Comparison of ENCODE assay signal across 11 mouse cellular contexts in the genomic region with DNA sequence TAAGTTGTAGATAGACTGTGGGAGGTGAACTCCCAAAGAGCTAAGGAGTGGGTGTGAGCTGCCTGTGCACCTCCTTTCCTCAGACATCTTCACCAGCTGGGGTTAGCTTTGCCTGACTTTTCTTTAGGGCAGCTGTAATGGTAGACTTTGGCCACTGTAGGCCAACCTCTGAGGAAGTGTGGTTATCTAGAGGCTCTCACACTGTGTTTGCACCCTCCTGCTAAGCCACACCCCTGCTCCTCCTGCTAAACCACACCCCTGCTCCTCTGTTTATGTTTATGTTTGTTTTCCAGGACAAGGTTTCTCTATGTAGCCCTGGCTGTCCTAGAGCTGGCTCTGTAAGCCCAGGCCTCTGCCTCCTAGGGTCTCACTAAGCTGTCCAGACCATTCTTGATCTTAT.
A peak's percentile ranks its signal among the peaks of the same experiment; 100 is the strongest.
DNase-seq lines count a peak whose midpoint lies in the region; ATAC-seq and TF ChIP-seq lines count a peak whose summit lies in the region.
"Had no signal": no experiment of that assay in that cellular context is flagged by ENCODE, and none has a peak within 500 bp of the region (broad histone marks: within the 10 kb centered on the region; RNA-seq: fewer than 3 reads in every experiment).

No protein-coding gene starts in this region.

- H3K4me3 ChIP-seq in heart, embryonic 13.5 days, result no peak overlapping the region
- no peak overlapping the region for H3K4me3 ChIP-seq in bone marrow, adult 2 months (replicated peaks; ENCODE audit: control insufficient read depth, low read depth, low read length)
- no peak overlapping the region for H3K4me3 ChIP-seq in intestine, embryonic 16.5 days (ENCODE audit: low read length)
- H3K4me3 ChIP-seq in small intestine, adult 2 months (ENCODE audit: low read depth, low read length), result no peak overlapping the region
- H3K4me3 ChIP-seq in forebrain, embryonic 15.5 days, result no peak overlapping the region
- H3K4me3 ChIP-seq: midbrain, embryonic 12.5 days had no signal

- peak overlapping the region; percentile 62 for H3K27ac ChIP-seq in heart, embryonic 13.5 days (replicated peaks)
- H3K27ac ChIP-seq in bone marrow, adult 2 months (ENCODE audit: control insufficient read depth, insufficient read depth, low read depth, low read length, poor library complexity), result peak overlapping the region; percentile 60
- H3K27ac ChIP-seq in intestine, embryonic 16.5 days (ENCODE audit: low read length), result no peak overlapping the region
- peak overlapping the region; percentile 23; the same call in 1 of the 2 replicates for H3K27ac ChIP-seq in small intestine, adult 2 months (ENCODE audit: insufficient read depth, low read depth, low read length)
- no peak overlapping the region for H3K27ac ChIP-seq in forebrain, embryonic 15.5 days (replicated peaks)

- H3K9ac ChIP-seq in heart, embryonic 13.5 days, result 0 out of 2 replicates have a peak overlapping the region, but pooled peaks have one; percentile 21
- no peak overlapping the region for H3K9ac ChIP-seq in intestine, embryonic 16.5 days (ENCODE audit: low read depth, low read length)
- H3K9ac ChIP-seq in forebrain, embryonic 15.5 days (replicated peaks), result no peak overlapping the region
- H3K9ac ChIP-seq: midbrain, embryonic 12.5 days had no signal

- no peak for DNase-seq in heart, postnatal 4 days
- no peak for DNase-seq in adrenal gland, postnatal 10 days
- DNase-seq in urinary bladder, adult 18-20 months (ENCODE audit: low spot score in 2 of 2), result no peak
- DNase-seq: cerebellum, adult 18-20 months; kidney, adult 8-10 months had no signal

- no peaks in the 10 kb centered on the region for H3K27me3 ChIP-seq in heart, embryonic 13.5 days (replicated peaks)
- H3K27me3 ChIP-seq in intestine, embryonic 16.5 days (replicated peaks; ENCODE audit: control insufficient read depth, insufficient read depth, low read length), result no peaks in the 10 kb centered on the region
- H3K27me3 ChIP-seq in small intestine, adult 2 months (ENCODE audit: control insufficient read depth, insufficient read depth, low read length), result no peaks in the 10 kb centered on the region
- no peaks in the 10 kb centered on the region for H3K27me3 ChIP-seq in forebrain, embryonic 15.5 days
- H3K27me3 ChIP-seq: midbrain, embryonic 12.5 days had no signal

- TF ChIP-seq POLR2A in bone marrow, adult 2 months (IDR thresholded peaks at IDR 0.05; ENCODE audit: borderline replicate concordance, control insufficient read depth, low read depth, low read length), result no peak
- no peak for TF ChIP-seq POLR2A in small intestine, adult 2 months (IDR thresholded peaks at IDR 0.05; ENCODE audit: low read depth, low read length)

- peaks cover 43% of the 10 kb centered on the region for H3K4me1 ChIP-seq in heart, embryonic 13.5 days
- H3K4me1 ChIP-seq in bone marrow, adult 2 months (ENCODE audit: control insufficient read depth, insufficient read depth, low read length), result peaks cover 8% of the 10 kb centered on the region
- H3K4me1 ChIP-seq in intestine, embryonic 16.5 days (ENCODE audit: control insufficient read depth, insufficient read depth, low read length), result peaks cover 12% of the 10 kb centered on the region
- peaks cover 8% of the 10 kb centered on the region; the same call in 1 of the 2 replicates for H3K4me1 ChIP-seq in small intestine, adult 2 months (ENCODE audit: control insufficient read depth, insufficient read depth, insufficient read length, low read length)
- peaks cover 3% of the 10 kb centered on the region; the same call in 1 of the 2 replicates for H3K4me1 ChIP-seq in forebrain, embryonic 15.5 days

- H3K4me2 ChIP-seq in heart, embryonic 13.5 days, result peak overlapping the region; percentile 28; the same call in 1 of the 2 replicates
- H3K4me2 ChIP-seq in intestine, embryonic 16.5 days (ENCODE audit: low read depth, low read length), result no peak overlapping the region
- H3K4me2 ChIP-seq in forebrain, embryonic 15.5 days (replicated peaks), result no peak overlapping the region
- H3K4me2 ChIP-seq: midbrain, embryonic 12.5 days had no signal

- peaks cover 12% of the 10 kb centered on the region for H3K36me3 ChIP-seq in heart, embryonic 13.5 days
- H3K36me3 ChIP-seq in intestine, embryonic 16.5 days (ENCODE audit: control insufficient read depth, insufficient read depth, low read length), result peaks cover 2% of the 10 kb centered on the region; the same call in 1 of the 2 replicates
- H3K36me3 ChIP-seq in small intestine, adult 2 months (ENCODE audit: control insufficient read depth, insufficient read depth, low read length), result peaks cover 23% of the 10 kb centered on the region
- no peaks in the 10 kb centered on the region for H3K36me3 ChIP-seq in forebrain, embryonic 15.5 days

- no peak for TF ChIP-seq CTCF in bone marrow, adult 2 months (IDR thresholded peaks at IDR 0.05; ENCODE audit: control insufficient read depth, insufficient read depth, low read length)
- no peak for TF ChIP-seq CTCF in small intestine, adult 2 months (IDR thresholded peaks at IDR 0.05; ENCODE audit: extremely low read depth, insufficient read length, insufficient replicate concordance, low read depth, low read length)

- no peaks in the 10 kb centered on the region for H3K9me3 ChIP-seq in heart, embryonic 13.5 days
- H3K9me3 ChIP-seq in intestine, embryonic 16.5 days (ENCODE audit: control insufficient read depth, low read length), result no peaks in the 10 kb centered on the region
- H3K9me3 ChIP-seq in forebrain, embryonic 15.5 days, result no peaks in the 10 kb centered on the region
- H3K9me3 ChIP-seq: midbrain, embryonic 12.5 days had no signal

- peak; percentile 69 for ATAC-seq in heart, embryonic 13.5 days (ENCODE audit: extremely low read depth, insufficient number of reproducible peaks, low FRiP score, low TSS enrichment)
- peak; percentile 88 for ATAC-seq in intestine, embryonic 16.5 days
- ATAC-seq in forebrain, embryonic 15.5 days (replicated peaks), result no peak

Comparison
In these comparisons a context has a peak if more than half of its experiments do, and no peak if none do; other contexts are left out.
1. H3K27ac ChIP-seq: peak in heart, embryonic 13.5 days (single experiment), bone marrow, adult 2 months (single experiment) and small intestine, adult 2 months (single experiment); none in intestine, embryonic 16.5 days (single experiment) and forebrain, embryonic 15.5 days (single experiment).